Mouse (Mus musculus) lung, adult 2 months (tissue): Measurements from ENCODE around the gene Zcchc9.

Source experiments
- CTCF ChIP-seq: fragments of 200-500 bp; IDR thresholded peaks from 2 replicates; pipeline ENCODE4 v1.5.1; 2011; ENCODE audit warnings: mild to moderate bottlenecking, low read length, control low read depth; ENCODE audit not compliant: insufficient read depth
- POLR2A ChIP-seq: fragments of 200-500 bp; IDR thresholded peaks from 2 replicates; pipeline ENCODE4 v1.6.1; 2011; ENCODE audit warnings: low read depth, mild to moderate bottlenecking, control low read depth, low read length, borderline replicate concordance; ENCODE audit errors: extremely low read depth

- TF ChIP-seq CTCF (no peak), POLR2A (no peak)
These were observed 45.7 kb downstream of the Zcchc9 start for GRCm38 (mm10) chr13:91761654-91762445.
